Mouse (Mus musculus) liver, adult 2 months (tissue): ENCODE measurements around the gene Cd300lg. TPM values are rescaled to one million over a fixed set of nuclear protein-coding genes. Genes with fewer than 3 reads are reported as not detected.

Source experiments
- DNase-seq: peaks from one replicate; pipeline ENCODE4 v3.0.0-alpha.2; 2011; ENCODE audit warnings: low read depth, low spot score; ENCODE audit errors: extremely low read depth
- H3K27ac ChIP-seq: fragments of 200-500 bp; replicated peaks from 2 replicates; pipeline ENCODE4 v1.5.1; 2012; ENCODE audit warnings: low read depth, mild to moderate bottlenecking, control low read depth, inconsistent platforms, low read length; ENCODE audit not compliant: insufficient read depth
- H3K27me3 ChIP-seq: fragments of 200-500 bp; 2 replicates; pipeline ENCODE4 v1.6.1; 2012; ENCODE audit warnings: mild to moderate bottlenecking, moderate library complexity, low read length, inconsistent platforms; ENCODE audit not compliant: control insufficient read depth, insufficient read depth
- H3K36me3 ChIP-seq: fragments of 200-500 bp; 2 replicates; pipeline ENCODE4 v1.6.1; 2012; ENCODE audit warnings: low read length, inconsistent platforms; ENCODE audit not compliant: control insufficient read depth, insufficient read depth
- H3K4me1 ChIP-seq: fragments of 200-500 bp; 2 replicates; pipeline ENCODE4 v1.6.1; 2011; ENCODE audit warnings: low read length; ENCODE audit not compliant: control insufficient read depth, insufficient read depth
- H3K4me3 ChIP-seq: fragments of 200-500 bp; 2 replicates; pipeline ENCODE4 v1.5.1; 2011; ENCODE audit warnings: low read depth, mild to moderate bottlenecking, control low read depth, low read length, moderate library complexity; ENCODE audit not compliant: insufficient read depth
- H3K79me2 ChIP-seq: fragments of 200-500 bp; 2 replicates; pipeline ENCODE4 v1.6.1; 2012; ENCODE audit warnings: inconsistent platforms, mild to moderate bottlenecking, low read length, moderate library complexity; ENCODE audit not compliant: control insufficient read depth, insufficient read depth
- H3K9ac ChIP-seq: fragments of 200-500 bp; 2 replicates; pipeline ENCODE4 v1.6.1; 2012; ENCODE audit warnings: low read depth, mild to moderate bottlenecking, control low read depth, inconsistent platforms, low read length
- CTCF ChIP-seq: fragments of 200-500 bp; IDR thresholded peaks from 2 replicates; pipeline ENCODE4 v1.5.1; 2011; ENCODE audit warnings: low read depth, low read length, control low read depth
- POLR2A ChIP-seq: fragments of 200-500 bp; IDR thresholded peaks from 2 replicates; pipeline ENCODE4 v1.6.1; 2011; ENCODE audit warnings: low read length, control low read depth; ENCODE audit not compliant: insufficient read depth; ENCODE audit errors: extremely low read depth
- WGBS: fragments of 180-500 bp; shearing (Covaris S2); methylation state at CpG from one replicate; pipeline ENCODE4 v1.1.7; 2018; 5-methylcytosine and 5-hydroxymethylcytosine counted together
- polyA plus RNA-seq: library from polyadenylated mRNA; depleted of rRNA; stranded (reverse); fragments of >200 nt; gene quantifications from 2 replicates; pipeline ENCODE4 v1.2.3, GENCODE M21; 2012
- total RNA-seq: library from RNA; depleted of rRNA; stranded (reverse); fragments of >200 nt; gene quantifications from 2 replicates; pipeline ENCODE4 v1.2.3, GENCODE M21; 2014

The Cd300lg gene
- total and polyA plus RNA-seq, 2 experiments = 8.4 to 13.3 TPM

- Histone ChIP-seq H3K27ac (no peak overlapping the region), H3K9ac (no peak overlapping the region), H3K4me3 (no peak overlapping the region), H3K36me3 (no peaks in the 10 kb centered on the region), H3K4me1 (no peaks in the 10 kb centered on the region), H3K79me2 (no peaks in the 10 kb centered on the region), H3K27me3 (no peaks in the 10 kb centered on the region)
- no peak for DNase-seq
- TF ChIP-seq CTCF = no peak
- no peak for TF ChIP-seq POLR2A
- 62% methylated on average over 4 of the region's 4 CpGs for WGBS
Measured at GRCm38 (mm10) chr11:101999466-101999865, 41.8 kb upstream of the Cd300lg start.

DNA sequence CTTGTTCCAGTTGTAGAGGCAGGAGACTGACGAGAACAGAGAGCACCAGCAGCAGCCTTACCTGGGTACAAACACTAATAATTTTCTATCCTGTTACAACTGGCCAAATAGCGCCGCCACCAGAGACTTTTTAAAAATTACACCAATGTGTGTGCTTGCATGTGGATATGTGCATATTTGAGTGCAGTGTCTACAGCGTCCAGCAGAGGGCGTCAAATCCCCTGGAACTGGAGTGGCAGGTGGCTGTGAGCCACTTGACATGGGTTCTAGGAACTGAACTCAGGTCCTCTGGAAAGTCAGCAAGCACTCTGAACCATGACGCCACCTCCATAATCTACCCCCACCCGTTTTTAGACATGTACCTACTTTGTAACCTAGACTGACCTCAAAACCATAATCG is 37.1 kb upstream of the Cd300lg start:
- H3K27me3 ChIP-seq = no peaks in the 10 kb centered on the region

GRCm38 (mm10) chr11:102006271-102006670 is 35.0 kb upstream of the Cd300lg start:
- peak; percentile 44 for DNase-seq
- 29% methylated on average over 9 of the region's 9 CpGs for WGBS
- H3K9ac ChIP-seq = no peak overlapping the region
- no peak overlapping the region for H3K4me3 ChIP-seq
- no peaks in the 10 kb centered on the region for H3K36me3 ChIP-seq
- H3K27ac ChIP-seq = no peak overlapping the region
- no peaks in the 10 kb centered on the region for H3K27me3 ChIP-seq
- H3K4me1 ChIP-seq = peaks cover 5% of the 10 kb centered on the region; the same call in 1 of the 2 replicates
- no peaks in the 10 kb centered on the region for H3K79me2 ChIP-seq
- TF ChIP-seq CTCF (no peak), POLR2A (no peak)

More for the DNA sequence above, 37.1 kb upstream of the Cd300lg start:
- TF ChIP-seq POLR2A = no peak
- TF ChIP-seq CTCF = peak; percentile 53; the same call in 1 of the 2 replicates
- Histone ChIP-seq H3K79me2 (no peaks in the 10 kb centered on the region), H3K27ac (no peak overlapping the region), H3K9ac (no peak overlapping the region), H3K4me1 (peaks cover 5% of the 10 kb centered on the region; the same call in 1 of the 2 replicates), H3K36me3 (no peaks in the 10 kb centered on the region), H3K4me3 (no peak overlapping the region)
- no peak for DNase-seq
- WGBS = 90% methylated on average over 8 of the region's 8 CpGs

- no peaks in the 10 kb centered on the region for H3K27me3 ChIP-seq
- peaks cover 5% of the 10 kb centered on the region; the same call in 1 of the 2 replicates for H3K4me1 ChIP-seq
- DNase-seq = no peak
- no peaks in the 10 kb centered on the region for H3K36me3 ChIP-seq
- WGBS = 80% methylated on average over 5 of the region's 5 CpGs
- TF ChIP-seq POLR2A (no peak), CTCF (no peak)
- H3K4me3 ChIP-seq = no peak overlapping the region
- no peak overlapping the region for H3K9ac ChIP-seq
- no peaks in the 10 kb centered on the region for H3K79me2 ChIP-seq
- no peak overlapping the region for H3K27ac ChIP-seq
Measured at GRCm38 (mm10) chr11:102006688-102007087, 34.6 kb upstream of the Cd300lg start.

DNA sequence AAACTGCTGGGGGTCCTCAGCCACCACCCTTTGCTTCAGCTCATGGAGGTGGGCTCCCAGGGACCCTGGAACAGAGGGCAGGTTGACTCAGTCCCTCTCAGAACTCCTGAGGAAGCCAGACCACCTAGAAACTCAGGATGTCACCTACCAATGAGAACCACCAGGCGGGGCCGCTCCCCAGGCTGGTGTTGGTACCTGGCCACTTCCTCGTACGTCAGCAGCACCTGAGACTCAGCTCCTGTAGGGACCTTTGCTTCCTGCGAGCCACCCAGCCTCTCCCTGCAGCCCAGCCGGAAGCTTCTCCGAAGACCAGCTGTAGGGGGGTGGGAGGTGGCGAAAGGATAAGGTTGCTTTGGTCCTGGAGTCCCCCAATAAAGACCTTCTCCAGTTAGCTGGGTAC is 32.9 kb upstream of the Cd300lg start:
- no peak for DNase-seq
- 93% methylated on average over 8 of the region's 8 CpGs for WGBS

GRCm38 (mm10) chr11:102008954-102009637 is 32.2 kb upstream of the Cd300lg start:
- DNase-seq = no peak
- H3K9ac ChIP-seq = no peak overlapping the region
- H3K36me3 ChIP-seq = no peaks in the 10 kb centered on the region
- no peaks in the 10 kb centered on the region for H3K27me3 ChIP-seq
- WGBS = 76% methylated on average over 15 of the region's 15 CpGs
- no peak overlapping the region for H3K27ac ChIP-seq
- no peak overlapping the region for H3K4me3 ChIP-seq
- H3K79me2 ChIP-seq = no peaks in the 10 kb centered on the region
- peaks cover 5% of the 10 kb centered on the region; the same call in 1 of the 2 replicates for H3K4me1 ChIP-seq
- TF ChIP-seq POLR2A (no peak), CTCF (no peak)

More for the DNA sequence above, 32.9 kb upstream of the Cd300lg start:
- Histone ChIP-seq H3K27ac (no peak overlapping the region), H3K4me1 (peaks cover 5% of the 10 kb centered on the region; the same call in 1 of the 2 replicates), H3K27me3 (no peaks in the 10 kb centered on the region), H3K79me2 (no peaks in the 10 kb centered on the region), H3K36me3 (no peaks in the 10 kb centered on the region), H3K9ac (no peak overlapping the region), H3K4me3 (no peak overlapping the region)
- TF ChIP-seq CTCF (no peak), POLR2A (no peak)
